Mouse (Mus musculus) lung, postnatal 36 days (tissue): ENCODE results near the gene N4bp3.

Experiments
- DNase-seq: peaks from one replicate; pipeline ENCODE4 v3.0.0; 2022; ENCODE audit warnings: mixed read lengths

Gene N4bp3

DNA sequence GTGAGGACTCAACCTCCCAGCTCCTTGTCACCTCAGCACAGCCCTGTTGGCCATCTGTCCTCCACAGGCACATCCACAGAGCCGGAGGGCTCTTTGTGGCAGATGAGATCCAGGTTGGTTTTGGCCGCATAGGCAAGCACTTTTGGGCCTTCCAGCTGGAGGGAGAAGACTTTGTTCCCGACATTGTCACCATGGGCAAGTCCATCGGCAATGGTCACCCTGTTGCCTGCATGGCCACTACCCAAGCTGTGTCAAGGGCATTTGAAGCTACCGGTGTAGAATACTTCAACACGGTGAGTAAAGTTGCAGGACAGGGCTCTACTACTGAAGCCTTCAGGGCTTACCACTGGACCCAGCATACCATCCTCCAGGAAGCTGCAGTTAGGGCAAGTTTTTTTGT lies 56.8 kb downstream of the N4bp3 start:
- no peak for DNase-seq

DNA sequence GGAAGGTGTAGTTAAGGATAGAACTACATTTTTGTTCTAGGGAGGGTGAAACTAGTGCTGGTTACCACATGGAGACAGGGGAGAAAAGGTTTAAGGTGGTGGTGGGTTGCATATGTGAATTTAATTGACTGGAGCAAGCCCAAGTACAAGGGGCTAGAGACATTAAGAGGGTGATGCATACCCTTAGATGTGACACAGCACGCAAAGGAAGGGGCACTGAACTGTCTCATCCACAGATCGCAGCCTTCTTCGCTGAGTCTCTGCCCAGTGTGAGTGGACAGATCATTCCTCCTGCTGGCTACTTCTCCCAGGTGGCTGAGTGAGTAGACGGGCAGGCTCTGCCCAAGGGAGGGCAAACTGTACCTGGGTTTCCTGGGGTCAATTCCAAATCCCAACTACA lies 57.3 kb downstream of the N4bp3 start:
- DNase-seq, result no peak
